Mouse (Mus musculus): Measurements from ENCODE around the gene Mafk.

DNA sequence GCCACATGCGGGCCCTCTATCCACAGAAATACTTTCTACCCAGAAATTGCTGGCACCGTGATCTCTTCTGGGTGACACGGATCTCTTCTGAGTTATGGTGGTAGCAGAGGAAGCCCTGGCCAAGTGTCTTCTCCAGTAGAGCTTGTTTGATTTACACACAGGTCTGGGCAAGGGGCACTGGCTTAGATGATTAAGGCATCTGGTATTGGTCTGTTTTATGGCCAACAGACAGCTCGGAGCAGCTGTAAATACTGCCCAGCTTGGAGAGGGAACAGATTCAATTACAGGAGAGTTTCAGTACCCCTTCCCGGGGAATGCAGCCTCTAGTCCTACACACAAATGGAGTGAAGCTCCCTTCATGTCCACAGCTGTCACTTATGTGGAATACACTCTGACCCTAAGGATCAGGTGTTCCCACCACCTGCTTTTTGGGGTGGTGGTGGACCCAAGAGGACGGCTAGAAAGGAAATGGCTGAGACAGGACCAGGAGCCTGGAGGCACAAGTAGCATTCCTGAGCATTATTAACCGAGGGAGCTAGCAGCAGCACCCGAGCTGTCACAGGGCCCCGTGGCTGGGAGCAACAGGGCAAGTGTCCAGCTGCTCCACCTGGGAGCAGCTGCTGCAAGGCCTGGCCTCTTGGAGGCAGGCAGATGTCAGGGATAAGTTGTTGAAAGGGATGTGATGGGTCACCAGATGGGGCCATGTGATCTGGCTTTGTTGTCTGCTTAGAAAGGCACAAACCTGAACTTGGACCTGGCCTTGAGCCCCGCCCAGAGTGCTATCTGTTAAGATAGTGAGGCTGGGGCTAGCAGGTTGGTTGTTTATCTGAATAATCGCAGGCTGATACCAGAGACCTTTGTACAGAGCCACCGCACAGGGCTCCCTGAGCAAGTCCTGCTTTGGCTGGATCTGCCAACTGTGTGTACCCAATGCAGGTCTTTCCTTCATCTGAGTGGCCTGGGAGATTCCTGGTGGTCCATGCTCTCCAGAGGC lies 30.4 kb downstream of the Mafk start:
- TF ChIP-seq TAL1 (IDR thresholded peaks at IDR 0.05; ENCODE audit: low read length) (no peak), GATA1 (IDR thresholded peaks at IDR 0.05; ENCODE audit: low read length) (no peak)

All from erythroblast, embryonic 14.5 days (primary cell).